Mouse (Mus musculus) lung, adult 2 months (tissue): ENCODE data around the gene Fam184b.

Source experiments
- CTCF ChIP-seq: fragments of 200-500 bp; IDR thresholded peaks from 2 replicates; pipeline ENCODE4 v1.5.1; 2011; ENCODE audit warnings: mild to moderate bottlenecking, low read length, control low read depth; ENCODE audit not compliant: insufficient read depth
- POLR2A ChIP-seq: fragments of 200-500 bp; IDR thresholded peaks from 2 replicates; pipeline ENCODE4 v1.6.1; 2011; ENCODE audit warnings: low read depth, mild to moderate bottlenecking, control low read depth, low read length, borderline replicate concordance; ENCODE audit errors: extremely low read depth

- TF ChIP-seq CTCF (no peak), POLR2A (no peak)
Measured at GRCm38 (mm10) chr5:45520809-45521110, 118.7 kb downstream of the Fam184b start.
